Mouse (Mus musculus): ENCODE measurements around the gene C2cd2. TPM values are rescaled to one million over a fixed set of nuclear protein-coding genes. Genes with fewer than 3 reads are reported as not detected.

C2cd2 gene
- polyA plus RNA-seq (2014; fragmentation: Illumina TruSeq; extraction: RNeasy Lipid Tissue Mini Kit (QIAGEN cat#74804); ENCODE audit: low read depth, low replicate concordance) = 13.9 TPM

GRCm38 (mm10) chr16:97962151-97962948 is at the start of gene C2cd2, which contains the start of gene Zbtb21:
Gene C2cd2, minus strand, starts transcription at chr16:97962598.
Gene Zbtb21, minus strand, starts transcription at chr16:97962622.

GRCm38 (mm10) chr16:97996616-97997382 is 34.4 kb upstream of the C2cd2 start, which contains the start of gene B230307C23Rik:
Gene B230307C23Rik, plus strand, starts transcription at chr16:97997315.

GRCm38 (mm10) chr16:97851741-97852319 is 110.6 kb downstream of the C2cd2 start, which contains the start of gene Prdm15:
Gene Prdm15, minus strand, starts transcription at chr16:97851850.

Other genes with a start within 250 kb of the C2cd2 start
- gene Ripk4, start 198.8 kb downstream of the C2cd2 start, polyA plus RNA-seq (2014; fragmentation: Illumina TruSeq; extraction: RNeasy Lipid Tissue Mini Kit (QIAGEN cat#74804); ENCODE audit: low read depth, low replicate concordance) = 8.5 TPM
- gene Prdm15, start 110.7 kb downstream of the C2cd2 start, polyA plus RNA-seq (2014; fragmentation: Illumina TruSeq; extraction: RNeasy Lipid Tissue Mini Kit (QIAGEN cat#74804); ENCODE audit: low read depth, low replicate concordance) = 2.2 TPM
- gene Zbtb21, start within 50 bp of the C2cd2 start, polyA plus RNA-seq (2014; fragmentation: Illumina TruSeq; extraction: RNeasy Lipid Tissue Mini Kit (QIAGEN cat#74804); ENCODE audit: low read depth, low replicate concordance) = 4.2 TPM
- 25.7 TPM for gene B230307C23Rik, start 34.7 kb upstream of the C2cd2 start, polyA plus RNA-seq (2014; fragmentation: Illumina TruSeq; extraction: RNeasy Lipid Tissue Mini Kit (QIAGEN cat#74804); ENCODE audit: low read depth, low replicate concordance)
- gene A630089N07Rik, start 119.9 kb upstream of the C2cd2 start, polyA plus RNA-seq (2014; fragmentation: Illumina TruSeq; extraction: RNeasy Lipid Tissue Mini Kit (QIAGEN cat#74804); ENCODE audit: low read depth, low replicate concordance) = 8.2 TPM

Measured in kidney, adult 10 weeks (tissue).